Mouse (Mus musculus): Measurements from ENCODE around the gene Srrd.
A peak's percentile ranks its signal among the peaks of the same experiment; 100 is the strongest.

Srrd gene

GRCm38 (mm10) chr5:112356322-112356721, 13.5 kb upstream of the Srrd start:
- no peak for DNase-seq (ENCODE audit: low read depth, low spot score)

GRCm38 (mm10) chr5:112355910-112356309, 13.1 kb upstream of the Srrd start, which contains the start of gene Gm6583:
Gene Gm6583, minus strand, starts transcription at chr5:112356033.
- DNase-seq (ENCODE audit: low read depth, low spot score), result no peak

- DNase-seq (ENCODE audit: low read depth, low spot score), result no peak
Observed at GRCm38 (mm10) chr5:112355493-112355892, 12.7 kb upstream of the Srrd start.

GRCm38 (mm10) chr5:112349169-112349568, 6.3 kb upstream of the Srrd start:
- no peak for DNase-seq (ENCODE audit: low read depth, low spot score)

- no peak for DNase-seq (ENCODE audit: low read depth, low spot score)
Observed at GRCm38 (mm10) chr5:112346211-112346965, 3.5 kb upstream of the Srrd start.

GRCm38 (mm10) chr5:112344092-112344960, 1.5 kb upstream of the Srrd start:
- no peak for DNase-seq (ENCODE audit: low read depth, low spot score)

GRCm38 (mm10) chr5:112343205-112343595, 360 bp upstream of the Srrd start:
- no peak for DNase-seq (ENCODE audit: low read depth, low spot score)

GRCm38 (mm10) chr5:112339215-112339614, 3.6 kb downstream of the Srrd start:
- no peak for DNase-seq (ENCODE audit: low read depth, low spot score)

GRCm38 (mm10) chr5:112337004-112337403, 5.8 kb downstream of the Srrd start:
- DNase-seq (ENCODE audit: low read depth, low spot score), result no peak

- DNase-seq (ENCODE audit: low read depth, low spot score), result peak; percentile 84
Observed at GRCm38 (mm10) chr5:112335473-112335872, 7.4 kb downstream of the Srrd start.

- no peak for DNase-seq (ENCODE audit: low read depth, low spot score)
Observed at GRCm38 (mm10) chr5:112329805-112330564, 12.9 kb downstream of the Srrd start.

GRCm38 (mm10) chr5:112327854-112328253, 15.0 kb downstream of the Srrd start:
- no peak for DNase-seq (ENCODE audit: low read depth, low spot score)

- no peak for DNase-seq (ENCODE audit: low read depth, low spot score)
Observed at GRCm38 (mm10) chr5:112326446-112327009, 16.3 kb downstream of the Srrd start.

GRCm38 (mm10) chr5:112325546-112326445, 17.0 kb downstream of the Srrd start, which contains the start of gene Tfip11:
Gene Tfip11, plus strand, starts transcription at chr5:112326358.
- DNase-seq (ENCODE audit: low read depth, low spot score), result peak; percentile 95

- DNase-seq (ENCODE audit: low read depth, low spot score), result peak; percentile 89
Observed at GRCm38 (mm10) chr5:112324637-112325545, 17.9 kb downstream of the Srrd start.

GRCm38 (mm10) chr5:112323246-112323645, 19.6 kb downstream of the Srrd start:
- DNase-seq (ENCODE audit: low read depth, low spot score), result no peak

- DNase-seq (ENCODE audit: low read depth, low spot score), result no peak
Observed at GRCm38 (mm10) chr5:112321376-112321775, 21.5 kb downstream of the Srrd start.

GRCm38 (mm10) chr5:112320936-112321335, 21.9 kb downstream of the Srrd start:
- DNase-seq (ENCODE audit: low read depth, low spot score), result no peak

GRCm38 (mm10) chr5:112320379-112320778, 22.5 kb downstream of the Srrd start:
- DNase-seq (ENCODE audit: low read depth, low spot score), result no peak

All from CD4-positive, CD25-positive, alpha-beta regulatory T cell, adult 2 months (primary cell).